Mouse (Mus musculus): ENCODE results near the gene Slc9a1.

Slc9a1 gene

DNA sequence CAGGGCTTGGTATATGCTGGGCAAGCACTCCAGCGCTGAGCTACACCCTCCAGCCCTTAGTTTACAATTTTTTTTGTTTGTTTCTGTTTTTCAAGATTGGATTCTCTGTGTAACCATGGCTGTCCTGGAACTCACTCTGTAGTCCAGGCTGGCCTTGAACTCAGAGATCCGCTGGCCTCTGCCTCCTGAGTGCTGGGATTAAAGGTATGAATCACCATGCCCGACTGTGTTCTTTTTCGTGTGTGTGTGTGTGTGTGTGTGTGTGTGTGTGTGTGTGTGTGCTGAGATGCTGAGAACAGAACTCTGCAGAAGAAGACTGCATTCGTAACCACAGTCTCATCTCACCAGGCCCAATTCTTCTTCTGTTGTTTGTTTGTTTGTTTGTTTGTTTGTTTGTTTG is 34.8 kb downstream of the Slc9a1 start:
- DNase-seq: no peak

DNA sequence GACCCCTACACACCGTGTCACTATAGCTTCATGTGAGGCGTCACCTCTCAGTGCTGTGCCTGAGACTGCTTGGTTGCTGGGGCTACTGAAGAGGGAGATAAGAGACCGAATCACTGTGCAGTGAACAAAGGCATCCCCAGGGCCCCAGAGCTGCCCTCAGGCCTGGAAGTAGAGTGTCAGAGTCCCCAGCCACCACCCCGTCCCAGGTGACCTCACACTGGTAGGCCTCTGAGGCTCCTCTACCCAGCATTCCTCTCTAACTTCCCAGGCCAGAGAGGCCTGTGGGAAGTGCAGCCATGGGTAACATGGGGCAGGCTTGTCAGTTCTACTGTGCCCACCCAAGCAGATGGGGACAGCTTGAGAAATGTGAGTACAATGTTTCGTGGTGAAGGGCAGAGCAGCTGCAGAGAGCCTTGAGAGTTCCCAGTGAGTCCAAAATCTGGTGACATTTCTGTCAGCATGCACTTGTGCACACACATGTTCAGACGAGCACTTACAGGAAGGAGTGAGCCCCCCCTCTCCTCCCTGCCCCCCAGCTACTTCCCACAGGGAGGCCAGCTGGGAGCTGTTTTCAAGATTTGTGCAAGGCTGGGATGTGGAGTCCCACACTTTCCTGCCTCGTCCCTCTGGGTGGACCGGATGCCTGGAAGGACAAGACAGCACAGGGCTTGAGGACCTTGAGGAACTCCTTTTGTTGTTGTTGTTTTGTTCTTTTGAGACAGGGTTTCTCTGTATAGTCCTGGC is 37.0 kb downstream of the Slc9a1 start:
- no peak for DNase-seq

DNA sequence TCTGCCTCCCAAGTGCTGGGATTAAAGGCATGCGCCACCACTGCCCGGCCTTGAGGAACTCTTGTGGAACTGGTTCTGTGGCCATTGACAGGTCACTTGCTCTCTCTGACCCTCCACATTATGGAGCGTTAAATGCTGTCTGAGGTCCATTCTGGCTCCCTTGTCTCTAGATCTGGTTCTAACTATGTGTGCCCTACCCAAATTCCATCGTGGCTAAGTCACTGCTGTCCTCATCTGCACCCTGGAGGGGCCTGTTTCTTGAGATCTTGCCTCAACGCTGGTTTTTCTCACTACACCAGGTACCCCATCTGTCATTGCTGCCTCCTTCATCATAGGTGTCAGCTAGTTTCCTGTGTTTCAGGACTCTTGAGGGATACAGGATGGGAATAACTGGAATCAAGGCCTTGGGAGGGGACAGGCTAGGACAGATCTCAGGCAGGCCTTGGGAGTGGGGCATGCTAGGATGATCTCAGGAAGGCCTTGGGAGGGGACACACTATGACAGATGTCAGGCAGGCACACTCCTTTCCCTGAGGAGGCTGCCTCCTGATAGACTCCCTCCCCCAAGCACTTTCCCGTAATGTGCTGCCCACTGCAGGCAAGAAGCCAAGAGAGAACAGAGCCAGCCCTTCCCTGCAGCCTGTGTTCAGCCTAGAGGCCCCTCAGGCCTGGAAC is 37.7 kb downstream of the Slc9a1 start:
- DNase-seq: no peak

- no peak for DNase-seq
Measured at GRCm38 (mm10) chr4:133408006-133408405, 38.5 kb downstream of the Slc9a1 start.

DNA sequence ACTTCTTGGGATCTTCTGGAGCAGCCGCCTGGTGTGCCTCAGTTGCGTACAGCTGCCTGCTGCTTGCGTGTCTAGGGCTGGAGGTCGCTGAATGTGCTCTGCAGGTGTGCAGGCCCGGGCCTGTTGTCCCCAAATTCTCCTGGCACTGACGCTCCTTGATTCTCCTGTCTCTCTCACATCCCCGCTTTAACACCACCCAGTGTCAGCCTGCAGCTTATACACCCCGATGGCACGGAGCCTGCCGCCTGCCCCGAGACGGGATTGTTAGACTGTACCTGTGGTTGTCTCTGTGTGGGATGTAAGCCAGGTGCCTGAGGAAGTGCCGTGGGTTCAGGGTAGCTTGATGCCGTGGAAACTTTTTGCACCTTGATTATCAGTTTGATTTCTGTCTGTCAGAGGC is 41.5 kb downstream of the Slc9a1 start:
- DNase-seq: no peak

GRCm38 (mm10) chr4:133412096-133412495 is 42.6 kb downstream of the Slc9a1 start:
- DNase-seq: no peak

DNA sequence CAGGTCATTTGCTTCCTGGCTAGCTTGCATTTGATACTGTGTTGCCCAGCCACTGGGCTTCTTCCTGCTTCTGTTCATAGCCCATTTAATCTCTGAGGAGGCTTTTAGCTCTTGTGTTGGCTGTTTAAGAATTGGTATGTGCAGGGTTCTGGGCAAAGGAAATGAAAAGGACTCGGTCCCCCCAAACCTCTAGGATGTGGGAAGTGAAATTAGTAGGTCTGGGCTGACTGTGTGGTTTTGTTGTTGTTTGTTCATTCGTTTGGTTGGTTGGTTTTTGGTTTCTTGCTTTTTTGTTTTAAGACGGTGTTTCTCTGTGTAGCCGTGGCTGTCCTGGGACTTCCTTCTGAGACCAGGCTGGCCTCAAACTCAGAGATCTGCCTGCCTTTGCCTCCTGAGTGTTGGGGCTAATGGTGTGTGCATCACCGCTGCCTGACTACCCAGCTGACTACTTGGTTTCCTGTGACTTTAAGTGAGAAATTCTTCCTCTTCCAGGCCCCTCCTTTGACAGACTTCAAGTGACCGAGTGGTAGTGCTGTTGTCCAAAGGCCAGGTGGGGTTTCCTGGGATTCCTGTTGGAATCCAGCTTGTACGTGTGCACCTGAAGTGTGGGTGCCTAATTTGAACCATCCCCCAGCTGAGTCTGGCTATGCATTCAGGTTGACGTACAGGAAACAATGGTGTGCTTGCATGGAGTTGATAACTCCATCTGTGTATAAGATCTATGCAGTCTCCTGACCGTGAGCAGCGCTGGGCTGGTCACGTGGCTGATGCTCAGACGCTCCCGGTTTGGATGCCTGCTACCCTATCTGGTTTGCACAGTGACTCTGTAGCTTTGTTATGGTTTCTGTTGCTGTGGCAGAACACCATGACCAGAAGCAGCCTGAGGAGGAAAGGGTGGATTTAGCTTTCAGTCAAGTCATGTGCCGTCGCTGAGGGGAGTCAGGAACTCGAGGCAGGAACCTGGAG is 43.4 kb downstream of the Slc9a1 start:
- DNase-seq: no peak

DNA sequence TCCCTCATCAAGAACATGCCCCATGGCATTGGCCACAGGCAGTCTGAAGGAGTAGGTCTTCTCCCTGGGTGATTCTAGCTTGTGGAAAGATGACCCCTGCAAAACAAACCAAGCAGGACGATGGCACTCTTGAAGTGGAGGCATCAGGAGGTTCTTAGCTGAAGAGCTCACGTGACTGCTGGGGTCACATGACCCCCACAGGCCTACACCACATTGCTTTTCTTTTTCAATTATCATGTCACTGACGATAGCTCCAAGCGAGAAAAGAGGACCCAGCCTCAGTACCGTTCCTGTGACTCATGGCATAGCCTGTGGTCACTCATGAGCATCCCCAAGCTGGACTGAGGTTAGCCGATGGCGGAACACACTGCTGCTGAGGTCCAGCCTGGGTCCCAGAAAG is 44.1 kb downstream of the Slc9a1 start:
- DNase-seq: no peak

DNA sequence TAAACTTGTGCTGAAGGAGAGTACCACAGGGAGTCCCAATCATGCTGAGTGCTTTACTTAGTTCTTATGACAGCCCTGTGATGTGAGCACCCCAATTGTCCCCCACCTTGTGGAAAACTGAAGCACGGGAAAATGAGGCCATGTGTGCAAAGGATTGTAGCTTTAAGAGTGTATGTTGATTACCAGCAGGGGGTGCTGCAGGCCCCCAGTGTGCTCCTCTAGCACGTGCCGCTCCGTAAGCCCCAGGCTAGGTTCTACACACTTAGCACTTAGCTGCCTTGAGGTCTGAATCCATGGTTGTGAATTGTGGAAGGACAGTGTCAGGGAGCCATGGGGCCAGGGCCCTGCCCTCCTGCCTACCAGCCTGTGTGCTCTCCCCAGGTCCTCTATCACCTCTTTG is 45.4 kb downstream of the Slc9a1 start:
- DNase-seq: no peak

- peak in 1 of 2 experiments; percentile 53 for DNase-seq
Measured at GRCm38 (mm10) chr4:133419312-133420004, 50.0 kb downstream of the Slc9a1 start.

- no peak for DNase-seq
Measured at GRCm38 (mm10) chr4:133421989-133422388, 52.5 kb downstream of the Slc9a1 start.

- DNase-seq: no peak
Measured at GRCm38 (mm10) chr4:133422601-133423000, 53.1 kb downstream of the Slc9a1 start.

- peak in 1 of 2 experiments; percentile 47 for DNase-seq
Measured at GRCm38 (mm10) chr4:133423108-133423507, 53.6 kb downstream of the Slc9a1 start.

DNA sequence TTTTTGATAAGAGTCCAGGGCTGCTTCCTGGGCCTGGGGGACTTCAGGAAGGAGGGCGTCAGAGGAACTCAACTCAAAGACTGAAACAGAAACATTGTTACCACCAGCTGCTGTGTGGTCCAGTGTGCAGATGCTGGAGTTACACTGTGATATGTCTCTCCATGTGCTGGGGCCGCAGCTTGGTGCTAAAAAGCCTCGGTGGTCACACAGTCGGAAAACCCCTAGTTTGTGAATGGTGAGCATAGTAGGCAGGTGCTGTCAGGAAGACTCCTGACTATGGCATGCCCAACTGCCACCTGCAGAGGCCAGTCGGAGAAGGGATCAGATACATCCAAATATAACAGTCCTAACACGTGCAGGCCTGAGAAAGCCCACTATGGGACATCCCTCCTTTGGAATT is 54.2 kb downstream of the Slc9a1 start:
- no peak for DNase-seq

- peak in 1 of 2 experiments; percentile 50 for DNase-seq
Measured at GRCm38 (mm10) chr4:133424100-133424499, 54.6 kb downstream of the Slc9a1 start.

DNA sequence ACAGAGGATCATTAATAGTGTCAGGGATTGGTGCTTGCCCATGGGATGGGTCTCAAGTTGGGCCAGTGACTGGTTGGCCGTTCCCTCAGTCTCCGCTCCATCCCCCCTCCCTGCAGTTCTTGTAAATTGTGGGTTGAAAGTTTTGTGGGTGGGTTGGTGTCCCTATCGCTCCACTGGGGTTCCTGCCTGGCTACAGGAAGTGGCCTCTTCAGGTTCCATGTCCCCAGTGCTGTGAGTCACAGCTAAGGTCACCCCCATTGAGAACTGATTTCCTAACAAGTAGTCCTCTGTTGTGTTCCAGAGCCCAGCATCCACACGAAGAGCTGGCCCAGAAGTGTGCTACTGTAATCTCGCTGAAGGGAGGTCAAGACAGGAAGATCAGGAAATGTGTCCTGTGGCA is 56.6 kb downstream of the Slc9a1 start:
- no peak for DNase-seq

DNA sequence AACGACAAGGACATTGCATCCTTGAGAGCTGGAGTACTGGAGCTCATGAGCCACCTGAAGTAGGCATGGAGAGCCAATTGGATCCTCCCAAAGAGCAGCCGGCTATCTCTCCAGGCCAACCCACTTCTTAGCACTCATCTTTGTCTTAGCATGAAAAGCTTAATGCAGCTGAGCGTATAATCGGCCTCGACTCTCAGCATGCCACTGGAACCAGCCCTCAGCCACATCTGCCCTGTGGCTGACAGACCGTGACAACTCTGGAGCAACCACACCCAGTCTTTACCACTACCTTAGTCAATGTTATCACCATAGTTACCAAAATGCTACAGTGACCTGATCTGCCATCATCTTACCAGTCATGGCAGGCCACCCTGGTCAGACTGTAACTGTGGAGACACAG is 62.0 kb downstream of the Slc9a1 start:
- no peak for DNase-seq

DNA sequence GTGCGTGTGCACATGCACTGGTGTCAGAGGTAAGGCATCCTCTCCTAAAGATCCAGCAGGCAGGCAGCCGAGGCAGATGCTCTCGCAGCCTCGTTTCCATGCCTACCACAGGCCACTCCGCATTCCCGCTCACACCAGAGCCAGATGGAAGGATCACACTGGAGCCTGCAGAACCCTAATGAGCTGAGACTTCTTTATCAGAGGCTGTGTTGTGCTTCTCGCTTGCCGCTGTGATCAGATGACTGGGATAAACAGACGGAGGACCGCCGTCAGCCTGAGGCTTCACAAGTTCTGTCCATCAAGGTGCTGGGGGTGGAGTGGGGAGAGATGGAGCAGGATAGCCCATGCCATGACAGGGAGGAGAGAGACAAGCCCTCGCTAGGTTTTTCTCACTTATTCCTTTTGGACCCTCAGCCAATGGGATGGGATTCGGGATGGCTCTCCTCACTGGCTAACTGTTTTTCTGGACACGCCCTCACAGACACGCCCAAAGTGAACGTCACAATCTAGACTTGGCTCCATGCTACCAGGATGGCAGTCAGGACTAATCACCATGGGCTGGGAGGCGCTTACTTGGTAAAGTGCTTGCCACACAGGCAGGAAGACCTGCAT is 63.2 kb downstream of the Slc9a1 start:
- DNase-seq: no peak

GRCm38 (mm10) chr4:133435921-133436320 is 66.4 kb downstream of the Slc9a1 start:
- DNase-seq: no peak

DNA sequence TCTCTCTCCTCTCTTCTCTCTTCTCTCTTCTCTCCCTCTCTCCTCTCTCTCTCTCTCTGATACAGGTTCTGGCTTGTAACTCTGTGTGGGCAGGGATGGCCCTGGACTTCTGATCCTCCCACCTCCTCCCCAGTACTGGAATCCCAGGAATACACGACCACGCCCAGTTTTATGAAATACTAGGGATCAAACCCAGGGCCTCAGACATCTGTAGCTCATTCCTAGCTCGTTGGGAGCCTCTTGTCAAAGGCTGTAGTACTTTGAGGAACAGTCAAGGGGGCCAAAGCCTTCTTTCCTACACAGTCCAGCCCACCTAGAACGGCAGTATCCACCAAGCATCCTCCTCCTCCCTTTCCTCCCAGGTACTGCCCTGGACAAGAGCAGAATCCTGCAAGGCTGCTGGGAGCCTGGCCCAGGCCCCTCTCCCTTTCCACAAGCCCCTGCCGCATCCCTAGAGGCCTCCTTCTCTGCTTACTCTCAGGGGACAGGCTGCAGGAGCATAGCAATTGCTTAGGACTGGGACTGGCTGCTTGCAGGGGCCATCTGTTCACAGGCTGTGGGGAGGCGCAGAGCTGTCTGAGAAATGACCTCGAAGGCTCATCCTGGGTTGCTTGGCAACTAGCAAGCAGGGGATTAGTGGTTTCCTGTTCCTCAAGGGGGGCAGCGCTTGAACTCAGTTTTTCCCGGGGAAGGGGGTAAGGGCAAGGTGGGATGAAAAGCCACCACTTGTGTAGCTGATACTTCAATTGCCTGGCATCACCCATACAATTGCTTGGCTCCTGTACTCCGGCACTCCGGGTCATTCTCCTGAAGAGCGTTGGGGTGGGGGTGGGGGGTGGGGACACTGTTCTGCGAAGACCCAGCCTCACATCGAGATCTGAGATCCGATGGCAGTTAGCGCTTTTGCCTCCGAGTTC is 70.2 kb downstream of the Slc9a1 start:
- DNase-seq: no peak

GRCm38 (mm10) chr4:133440377-133440795 is 70.9 kb downstream of the Slc9a1 start:
- no peak for DNase-seq
